Mouse (Mus musculus): ENCODE data around the gene D630039A03Rik.

Gene D630039A03Rik

DNA sequence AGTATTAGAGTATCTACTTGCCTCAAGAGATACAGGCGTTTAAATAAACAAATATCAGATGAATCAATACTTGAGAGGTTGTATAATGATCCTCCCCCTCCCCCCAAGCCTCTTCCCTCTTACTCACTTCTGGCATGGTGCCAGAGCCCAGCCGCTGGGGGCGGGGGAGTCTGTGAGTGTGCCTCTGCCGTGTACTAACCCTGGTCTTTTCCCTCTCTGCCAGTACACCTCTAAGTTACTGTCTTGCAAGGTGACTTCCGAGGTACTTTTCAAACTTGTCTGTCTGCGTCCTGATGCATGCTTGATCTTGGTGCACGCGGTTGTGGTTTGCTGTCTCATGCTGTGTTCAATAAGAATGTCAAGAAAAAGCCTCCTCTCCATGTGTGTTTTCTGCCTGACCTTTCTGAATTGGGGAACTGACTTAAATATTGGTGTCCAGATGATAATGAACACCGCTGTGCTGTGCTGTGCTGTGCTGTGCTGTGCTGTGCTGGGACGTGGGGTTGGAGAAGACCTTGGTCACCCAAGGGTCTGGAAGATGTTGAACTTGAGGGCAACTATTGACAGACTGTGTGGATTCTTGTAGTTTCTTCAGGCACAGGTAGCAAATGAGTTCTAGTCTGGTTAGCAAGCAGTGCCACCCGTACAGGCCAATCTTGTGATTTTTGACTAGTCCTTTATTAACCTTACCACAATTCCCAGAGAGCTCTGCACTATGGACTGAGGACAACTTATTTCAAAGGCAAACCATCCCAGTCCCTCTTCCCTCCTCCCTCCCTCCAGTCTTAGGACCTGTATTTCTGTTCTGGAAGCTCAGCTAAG is 29.8 kb downstream of the D630039A03Rik start:
- no peak for DNase-seq

DNA sequence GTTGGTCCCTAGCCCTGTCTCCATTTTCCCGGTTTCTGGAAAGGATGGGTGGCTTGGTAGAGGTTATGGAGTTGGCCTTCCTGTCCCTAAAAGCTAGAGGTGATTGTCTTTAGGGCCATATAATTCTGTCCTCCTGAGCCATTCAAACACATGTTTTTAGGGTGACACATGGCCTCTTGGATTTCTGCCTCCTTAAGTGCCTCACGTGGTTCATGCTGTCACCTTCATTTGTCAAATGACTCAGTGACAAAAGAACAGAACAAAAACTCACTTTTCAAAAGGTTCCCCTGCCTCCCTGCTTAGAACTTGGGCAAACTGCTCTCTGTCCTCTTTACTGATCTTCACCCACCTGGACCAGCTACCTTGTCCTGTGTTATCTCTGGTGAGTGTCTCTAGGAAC is 30.9 kb downstream of the D630039A03Rik start:
- DNase-seq: no peak

DNA sequence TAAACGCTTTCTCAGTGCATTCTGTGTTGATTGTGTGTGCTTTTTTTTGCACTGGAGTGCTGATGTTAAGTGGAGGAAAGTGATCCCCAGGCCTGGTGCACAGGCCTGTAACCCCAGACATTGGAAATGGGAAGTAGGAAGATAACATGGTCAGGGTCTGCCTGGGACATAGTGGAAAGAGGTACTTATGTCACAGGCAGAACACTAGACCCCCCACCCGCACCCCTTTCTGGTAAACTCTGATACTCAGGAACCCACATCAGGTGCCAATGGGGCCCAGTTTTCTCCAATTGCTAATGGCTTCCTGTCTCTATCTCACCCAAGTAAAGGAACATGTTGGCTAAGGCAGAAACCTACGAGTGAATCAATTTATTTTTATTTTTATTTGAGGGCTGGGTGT is 31.6 kb downstream of the D630039A03Rik start:
- DNase-seq: no peak

DNA sequence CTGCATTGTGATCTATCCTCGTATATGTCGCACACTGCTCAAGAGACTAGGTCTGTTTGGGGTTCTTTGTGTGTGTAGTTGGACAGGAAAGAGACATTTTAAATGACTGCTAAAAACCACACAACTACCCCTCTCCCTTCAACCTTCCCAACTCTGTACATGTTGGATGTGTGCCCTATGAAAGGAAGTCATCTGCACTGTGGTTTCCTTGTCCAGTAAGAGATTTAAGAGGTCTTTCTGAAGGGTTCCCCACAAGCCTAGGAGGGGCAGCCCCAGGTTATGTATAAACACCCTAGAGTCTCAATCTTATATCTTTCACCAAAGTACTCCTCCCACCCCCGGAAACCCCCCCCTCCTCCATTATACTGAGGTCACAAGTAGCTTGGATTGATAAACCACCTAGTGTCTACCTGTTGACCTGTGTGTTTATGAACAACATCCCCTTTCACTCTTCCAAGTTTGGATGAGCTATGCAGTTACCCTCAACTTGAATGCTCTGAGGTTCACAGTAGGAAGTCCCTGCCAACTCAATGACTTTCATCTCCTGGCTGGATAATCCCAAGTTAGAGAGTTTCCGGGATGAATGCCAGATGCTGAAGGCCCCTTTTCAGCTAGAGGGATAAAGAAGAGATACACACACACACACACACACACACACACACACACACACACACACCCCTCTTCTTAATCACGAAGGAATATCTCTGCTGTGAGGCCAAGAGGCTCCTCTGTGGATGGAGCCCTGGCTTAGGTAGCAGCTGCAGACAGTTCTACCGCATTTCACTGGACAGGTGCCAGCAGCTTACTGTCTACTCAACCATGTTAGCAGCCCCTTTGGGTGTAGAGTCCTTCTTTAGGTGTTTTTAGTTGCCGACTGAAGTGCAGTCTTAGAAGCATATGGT is 32.3 kb downstream of the D630039A03Rik start:
- DNase-seq: no peak

DNA sequence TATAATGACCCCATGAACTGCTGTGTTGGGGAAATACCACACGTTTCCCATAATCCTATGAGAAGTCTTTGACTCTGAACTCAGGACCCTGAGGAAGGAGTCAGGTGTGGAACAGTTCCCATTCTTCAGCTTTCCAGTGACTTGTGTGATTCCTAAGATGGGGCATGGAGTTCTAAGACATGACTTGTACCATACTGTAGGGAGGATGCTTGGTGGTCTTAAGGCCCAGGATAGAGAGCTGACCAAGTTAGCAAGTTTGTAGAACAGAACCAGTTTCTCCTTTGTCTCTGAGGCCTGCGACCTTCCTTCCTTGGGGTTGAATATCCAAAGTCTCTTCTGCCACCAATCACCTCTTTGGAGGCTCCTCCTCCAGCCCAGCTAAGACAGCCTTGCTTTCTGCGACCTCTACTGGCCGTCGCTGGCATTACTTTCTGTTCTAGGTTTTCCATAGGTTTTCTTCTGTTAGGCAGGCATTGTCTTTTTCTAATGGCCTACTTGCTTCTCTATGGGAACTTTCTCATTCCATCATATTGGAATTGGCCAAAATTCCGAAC is 36.2 kb downstream of the D630039A03Rik start:
- DNase-seq: peak; percentile 82

DNA sequence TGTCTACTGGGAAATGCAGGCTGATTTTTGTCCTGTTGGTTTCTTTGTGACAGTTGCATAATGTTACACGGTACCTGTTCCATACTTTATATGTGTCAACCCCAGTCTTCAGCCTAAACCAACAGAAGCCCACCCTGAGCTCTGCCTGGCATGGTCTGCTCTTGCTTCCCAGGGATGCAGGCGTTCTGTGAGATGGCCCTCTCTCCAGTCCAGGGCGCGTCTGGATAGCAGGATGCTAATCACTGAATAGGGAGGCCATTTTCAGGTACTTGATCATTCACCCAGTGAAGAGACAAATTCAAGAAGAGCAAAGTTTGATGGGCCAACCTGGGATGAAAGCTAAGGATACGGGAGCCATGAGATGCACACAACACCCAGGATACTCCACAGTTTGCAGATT is 37.0 kb downstream of the D630039A03Rik start:
- DNase-seq: no peak

DNA sequence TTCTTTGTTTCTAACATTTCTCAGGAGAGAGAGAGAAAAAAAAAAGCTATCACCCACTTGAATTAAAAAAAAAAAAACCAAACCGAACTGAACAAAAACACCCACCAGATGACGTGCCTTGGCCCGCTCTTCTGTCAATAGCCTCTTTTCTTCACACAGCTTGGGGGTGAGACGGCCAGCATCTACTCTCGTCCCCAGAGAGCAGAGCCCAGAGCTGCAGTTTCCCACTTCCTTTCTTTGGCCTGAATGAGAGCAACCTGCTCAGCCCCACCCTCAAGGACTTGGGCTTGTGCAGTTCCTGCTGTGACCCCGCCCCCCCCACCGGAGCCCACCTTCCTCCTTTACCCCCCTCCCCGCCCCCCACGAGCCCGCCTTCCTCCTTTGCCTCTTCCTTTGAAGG is 48.6 kb downstream of the D630039A03Rik start:
- DNase-seq: no peak

DNA sequence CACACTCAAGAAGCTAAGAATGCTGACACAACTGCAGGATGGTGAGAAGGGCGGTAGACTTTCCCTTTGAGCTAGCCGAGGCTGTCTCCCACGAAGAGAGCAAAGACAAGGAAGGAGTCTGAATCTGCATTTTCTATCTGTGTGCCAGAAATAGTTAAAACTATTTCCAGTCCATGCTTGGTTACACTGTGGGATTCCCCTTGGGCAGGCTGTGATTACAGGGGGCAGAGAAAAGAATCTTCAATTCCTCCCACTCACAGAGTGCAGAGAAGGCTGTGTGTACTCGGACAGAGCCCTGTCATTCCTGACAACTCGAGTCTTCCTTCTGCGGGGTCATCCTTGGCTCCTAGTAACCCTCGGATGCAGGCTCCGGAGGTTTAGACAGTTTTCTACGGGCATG is 49.1 kb downstream of the D630039A03Rik start:
- no peak for DNase-seq

DNA sequence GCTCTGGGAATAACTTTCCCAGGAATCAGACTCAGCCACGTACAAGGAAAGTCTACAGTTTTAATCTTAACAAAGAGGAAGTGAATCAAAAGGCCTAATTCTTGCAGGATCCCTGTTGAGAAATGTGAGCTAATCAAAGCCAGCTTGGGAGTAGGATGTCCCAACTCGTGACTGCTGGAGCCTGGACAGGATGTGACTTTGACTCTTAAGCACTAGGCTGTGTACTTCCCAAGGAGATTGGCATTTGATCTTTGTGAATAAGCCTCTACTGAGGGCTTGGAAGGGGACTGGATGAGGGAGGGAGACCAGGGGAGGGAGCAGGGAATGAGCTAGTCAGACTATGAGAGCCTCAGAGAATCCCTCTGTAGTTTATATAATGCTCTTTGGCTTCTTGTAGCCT is 50.0 kb downstream of the D630039A03Rik start:
- DNase-seq: no peak

DNA sequence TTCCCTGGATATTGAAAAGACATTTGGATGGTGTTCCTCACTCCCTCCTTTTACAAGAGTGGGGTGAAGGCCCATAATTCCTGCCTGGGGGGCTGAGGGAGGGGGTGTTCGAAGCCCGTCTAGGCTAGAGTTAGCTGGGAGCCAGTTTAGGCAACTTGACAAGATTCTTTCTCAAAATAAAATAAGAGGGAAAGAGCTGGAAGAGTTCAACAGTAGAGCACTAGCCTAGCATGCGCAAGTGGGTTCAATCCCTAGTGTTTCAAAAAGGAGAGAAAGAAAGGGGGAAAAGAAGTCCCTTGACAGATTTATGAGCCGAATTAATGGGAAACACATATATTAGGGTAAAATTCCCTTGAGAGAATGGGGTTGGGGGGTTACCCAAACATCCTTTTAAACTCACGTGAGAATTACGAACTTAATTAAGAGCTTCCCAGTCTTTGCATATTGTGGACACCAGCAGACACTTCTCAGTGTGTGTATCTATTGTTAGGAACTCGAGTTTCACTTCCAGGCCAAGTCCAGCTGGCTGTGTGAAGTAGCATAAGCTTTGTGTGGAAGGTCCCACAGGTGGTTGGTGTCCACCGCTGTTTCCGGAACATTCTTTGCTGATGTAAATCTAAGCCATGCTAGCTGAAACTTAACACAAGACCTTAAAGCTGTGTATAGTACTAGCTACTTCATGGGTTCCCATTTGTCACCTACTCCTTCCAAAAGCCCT is 53.7 kb downstream of the D630039A03Rik start:
- DNase-seq: no peak

DNA sequence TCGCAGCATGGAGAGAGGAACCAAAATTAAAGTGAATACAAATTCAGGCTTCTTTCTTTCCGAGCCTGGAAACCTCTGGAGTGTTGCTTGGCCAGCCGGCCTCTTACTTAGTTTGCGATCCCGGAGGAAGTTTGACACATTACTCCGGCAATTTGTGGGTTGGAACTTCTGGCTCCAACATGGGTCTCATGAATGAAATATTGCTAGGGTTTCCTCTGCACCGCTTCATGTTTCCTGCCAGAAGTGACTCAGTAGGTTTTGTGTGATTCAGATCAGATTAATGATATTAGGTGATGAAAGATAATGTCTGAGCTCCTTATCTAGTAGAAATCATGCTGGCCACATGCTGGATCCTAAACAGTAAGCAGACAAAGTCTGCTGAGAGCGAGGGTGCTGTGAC is 54.2 kb downstream of the D630039A03Rik start:
- no peak for DNase-seq

DNA sequence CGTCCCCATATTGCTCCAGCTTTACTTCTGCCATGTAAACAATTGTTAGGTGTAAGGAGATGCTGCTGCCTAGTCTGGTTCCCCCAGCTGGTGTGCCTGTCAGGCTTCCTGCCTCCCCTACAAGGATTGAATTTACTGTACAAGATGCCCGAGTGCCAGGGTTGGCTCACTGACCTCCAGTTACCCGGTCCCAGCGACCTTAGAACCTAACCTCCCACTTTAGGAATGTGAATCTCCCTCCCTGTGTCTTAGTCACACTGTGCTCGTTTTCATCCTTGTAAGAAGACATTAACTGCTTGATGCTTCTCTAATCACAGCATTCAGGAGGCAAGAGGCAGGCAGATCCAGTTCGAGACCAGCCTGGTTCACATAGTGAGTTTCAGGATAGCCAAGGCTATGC is 54.9 kb downstream of the D630039A03Rik start:
- DNase-seq: no peak

DNA sequence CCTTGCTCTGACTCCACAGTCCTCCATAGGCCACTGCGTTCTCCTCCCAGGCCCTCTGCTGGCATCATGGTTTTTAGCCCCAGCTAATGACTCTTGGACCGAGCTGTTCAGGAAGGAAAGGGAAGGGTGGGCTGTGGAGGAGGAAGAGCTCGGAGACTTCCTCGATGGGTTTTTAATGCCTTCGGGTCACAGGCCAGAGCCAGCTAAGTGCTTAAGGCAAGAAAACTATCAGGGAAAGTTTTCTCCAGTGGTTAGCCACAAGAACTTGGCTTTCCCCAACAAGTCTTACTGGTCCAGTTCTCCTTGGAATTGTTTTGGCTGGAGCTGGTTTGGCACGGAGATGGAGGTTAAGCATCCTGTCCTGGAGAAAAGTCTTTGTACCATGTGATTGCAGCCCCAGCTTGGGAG is 55.9 kb downstream of the D630039A03Rik start:
- no peak for DNase-seq

All from right cerebral cortex, adult 18-20 months (tissue).